1 mouse cellular context compared by ENCODE assay signal in genomic region chr2:90744285-90745052, GRCm38 (mm10).
TF ChIP-seq lines count a peak whose summit lies in the region.

No protein-coding gene starts in this region.

TF ChIP-seq in MEL, 35 proteins besides CTCF, POLR2A, EP300 and RAD21 (continued from another document):
- TF ChIP-seq UBTF (IDR thresholded peaks at IDR 0.05; ENCODE audit: borderline replicate concordance, insufficient read depth, low read depth, low read length): no peak
